Mouse (Mus musculus) adrenal gland, adult (tissue): Measurements from ENCODE around the gene Kcnh5.

ENCODE experiments used
- DNase-seq, 2 experiments: peaks; one replicate each; pipeline ENCODE4 v3.0.0; 2022 to 2023; ENCODE audit warnings: low spot score in 1 of 2; ENCODE audit not compliant: inconsistent age in 2 of 2

The Kcnh5 gene

GRCm38 (mm10) chr12:75176691-75177645, at the start of gene Kcnh5:
Gene Kcnh5 (minus strand): TSS chr12:75177332.
- DNase-seq: no peak

GRCm38 (mm10) chr12:75223966-75224365, 46.8 kb upstream of the Kcnh5 start:
- no peak for DNase-seq

- no peak for DNase-seq
Measured at GRCm38 (mm10) chr12:75189413-75189812, 12.3 kb upstream of the Kcnh5 start.

DNA sequence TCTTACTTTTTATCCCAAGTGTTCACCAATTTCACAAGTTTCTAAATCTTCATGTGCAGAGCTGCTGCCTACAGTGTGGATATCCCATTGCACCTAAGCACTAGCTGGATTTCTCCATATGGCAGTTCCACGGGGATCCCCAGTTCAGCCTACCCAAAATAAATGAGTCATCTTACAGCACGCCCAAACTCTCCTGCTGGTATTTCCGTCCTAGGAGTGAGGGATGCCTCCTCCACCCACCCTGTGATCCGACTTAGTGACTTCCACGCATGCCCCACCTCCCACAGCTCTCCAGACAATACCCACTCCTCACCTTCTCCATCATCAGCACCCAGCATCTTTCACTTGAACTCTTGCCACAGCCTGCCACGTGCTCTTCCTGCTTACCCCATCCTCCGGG, 5.5 kb upstream of the Kcnh5 start:
- no peak for DNase-seq

DNA sequence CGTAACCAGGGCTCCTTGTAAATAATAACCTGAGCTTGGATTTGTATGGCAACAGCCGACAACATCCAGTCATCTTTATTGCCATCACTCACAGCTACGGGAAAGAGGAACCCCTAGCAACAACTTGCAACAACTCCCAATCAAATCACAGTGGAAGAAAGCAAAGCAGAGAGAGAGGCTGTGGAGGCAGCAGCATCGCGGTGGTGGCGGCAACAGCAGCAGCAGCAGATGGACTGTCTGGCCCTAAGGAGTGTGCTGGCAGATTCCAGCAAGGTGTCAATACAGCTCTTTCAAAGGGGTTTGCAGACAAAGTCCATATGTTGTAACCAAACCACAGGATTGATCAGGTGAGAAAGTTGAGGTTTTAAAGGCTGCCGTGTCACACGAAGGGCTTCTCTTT, 2.4 kb upstream of the Kcnh5 start:
- no peak for DNase-seq

GRCm38 (mm10) chr12:75177646-75178030, 506 bp upstream of the Kcnh5 start:
- DNase-seq: no peak

DNA sequence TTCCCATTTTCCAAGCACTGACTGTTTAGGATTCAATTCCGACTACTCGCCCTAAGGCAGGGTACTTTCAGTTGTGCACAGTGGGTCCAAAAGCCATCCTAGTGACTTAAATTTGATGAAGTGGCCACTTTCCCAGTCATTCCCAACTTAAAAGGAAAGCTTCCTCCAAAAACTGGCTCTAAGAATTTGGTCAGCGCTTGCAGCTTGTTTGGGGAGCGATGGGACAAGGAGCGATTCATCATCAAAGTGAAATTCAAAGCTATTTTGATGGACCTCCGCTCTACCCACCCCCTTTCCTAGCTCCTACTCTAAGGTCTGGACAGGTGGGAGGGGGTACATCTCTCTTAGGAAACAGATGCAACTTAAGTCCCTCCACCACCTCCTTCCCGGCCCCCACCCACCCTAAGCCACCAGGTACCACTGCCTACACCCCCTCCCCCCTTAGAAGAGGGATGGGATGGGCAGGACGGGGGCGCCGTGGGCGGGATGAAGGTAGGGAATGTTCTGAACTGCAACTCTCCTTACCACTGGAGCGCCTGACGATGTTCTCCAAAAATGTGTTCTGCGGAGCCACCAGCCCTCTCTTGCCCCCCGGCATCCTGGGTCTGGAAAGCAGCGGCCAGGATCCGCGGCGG, 1.1 kb downstream of the Kcnh5 start:
- no peak for DNase-seq

GRCm38 (mm10) chr12:75170970-75171369, 6.2 kb downstream of the Kcnh5 start:
- no peak for DNase-seq

GRCm38 (mm10) chr12:75153076-75153568, 24.0 kb downstream of the Kcnh5 start:
- DNase-seq: no peak

DNA sequence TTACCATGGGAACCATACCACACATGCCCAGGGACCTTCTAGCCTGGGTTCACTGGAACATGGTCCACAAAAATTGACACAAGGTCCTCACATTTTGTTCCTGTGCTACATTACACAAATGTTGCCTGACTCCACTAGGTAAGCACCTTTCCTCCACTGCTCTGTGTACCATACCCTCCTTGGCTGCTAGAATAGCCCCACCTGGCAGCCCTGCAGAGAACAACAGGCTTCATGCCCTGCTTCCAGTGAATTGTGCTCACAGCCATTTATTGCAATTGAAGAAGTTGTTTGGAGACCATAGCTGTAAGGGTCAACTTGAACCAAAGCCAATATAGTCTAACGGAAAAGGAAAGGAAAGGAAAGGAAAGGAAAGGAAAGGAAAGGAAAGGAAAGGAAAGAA, 37.3 kb downstream of the Kcnh5 start:
- no peak for DNase-seq

DNA sequence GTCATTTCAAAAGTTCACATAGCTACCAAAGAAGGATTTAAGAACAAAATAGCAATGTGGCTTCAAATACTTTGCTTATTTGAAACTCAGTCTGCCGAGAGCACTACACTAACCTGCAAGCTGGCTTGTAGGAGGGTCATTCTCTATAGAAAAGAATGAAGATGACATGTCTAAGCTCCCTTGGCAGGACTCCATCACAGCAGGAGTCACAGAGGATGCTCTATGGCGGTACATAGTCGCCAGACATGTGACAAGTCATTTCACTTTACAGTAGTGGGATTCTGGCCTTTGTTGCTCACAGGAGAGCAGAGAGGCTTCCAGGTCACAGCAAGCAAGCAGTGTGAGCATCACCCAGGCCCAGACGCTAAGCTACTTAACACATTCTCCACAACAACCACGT, 85.2 kb downstream of the Kcnh5 start:
- DNase-seq: no peak

GRCm38 (mm10) chr12:75090957-75091356, 86.2 kb downstream of the Kcnh5 start:
- no peak for DNase-seq

DNA sequence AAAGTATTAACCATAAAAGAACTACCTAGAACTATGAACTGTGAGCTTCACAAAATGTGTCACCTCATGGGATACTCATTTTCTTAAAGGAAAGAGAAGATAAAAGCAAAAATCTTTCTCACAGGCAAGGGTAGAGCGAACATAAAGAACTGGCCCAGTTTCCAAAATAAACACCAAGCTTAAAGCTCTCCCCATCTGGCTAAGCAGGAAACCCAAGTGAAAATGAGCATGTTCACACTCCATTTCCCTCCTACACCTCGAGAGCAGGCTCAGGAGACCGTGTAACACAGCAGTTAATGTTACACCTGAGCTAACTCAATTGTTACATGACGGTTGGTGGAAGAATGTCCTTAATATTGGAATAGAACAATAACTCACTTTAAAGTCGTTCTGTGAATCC, 100.0 kb downstream of the Kcnh5 start:
- no peak for DNase-seq

DNA sequence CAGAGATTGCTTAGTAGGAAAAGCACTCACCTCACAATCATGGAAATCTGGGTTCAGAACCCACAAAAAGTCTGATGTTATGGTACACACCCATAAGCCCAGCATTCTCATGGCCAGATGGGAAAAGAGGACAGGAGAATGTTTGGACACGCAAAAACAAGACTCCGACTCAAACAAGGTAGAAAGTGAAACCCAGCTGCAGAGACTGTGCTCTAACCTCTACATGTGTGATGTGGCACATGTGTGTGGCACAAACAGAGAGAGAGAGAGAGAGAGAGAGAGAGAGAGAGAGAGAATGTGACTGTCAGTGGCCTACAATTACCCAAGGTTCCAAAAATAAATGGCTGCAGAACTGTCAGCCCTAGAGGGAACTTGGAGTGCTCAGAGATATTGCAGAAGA, 106.1 kb downstream of the Kcnh5 start:
- no peak for DNase-seq

DNA sequence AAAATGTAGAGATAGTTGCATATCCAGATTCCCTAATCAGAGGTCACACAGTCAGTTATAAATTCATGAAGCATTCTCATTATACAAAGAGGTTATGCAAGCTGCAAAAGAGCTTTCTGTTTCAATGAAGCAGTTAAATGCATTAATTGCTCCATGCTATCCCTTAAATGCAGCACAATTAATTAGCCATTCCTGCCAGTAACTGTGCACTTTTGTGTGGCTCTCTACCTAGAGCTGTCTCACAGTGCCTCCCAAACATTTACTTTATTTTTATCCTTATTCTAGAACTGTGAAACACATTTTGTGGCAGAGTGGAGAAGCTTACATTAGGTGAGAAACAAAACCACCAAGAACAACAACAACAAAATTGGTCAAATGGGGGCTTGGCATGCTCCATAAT, 114.6 kb downstream of the Kcnh5 start:
- DNase-seq: no peak

DNA sequence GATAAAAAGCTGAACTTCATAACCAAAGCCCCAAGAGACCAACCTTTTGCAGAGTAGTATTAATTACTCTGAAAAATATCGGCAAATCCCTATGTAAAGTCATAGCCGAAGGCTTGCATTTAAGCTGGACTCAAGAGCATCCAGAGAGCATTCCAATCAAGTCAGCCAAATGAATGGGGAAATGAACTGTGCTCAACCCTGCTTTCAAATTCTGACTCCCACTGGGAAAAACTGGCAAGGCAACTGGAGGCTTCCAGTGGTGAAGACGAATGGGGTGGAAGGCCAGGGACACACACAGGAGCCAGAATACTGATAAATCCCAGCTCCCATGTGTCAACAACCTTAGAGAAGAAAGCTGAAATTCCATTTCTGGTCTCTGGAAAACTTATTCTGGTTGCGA, 115.4 kb downstream of the Kcnh5 start:
- no peak for DNase-seq

GRCm38 (mm10) chr12:75053731-75054130, 123.4 kb downstream of the Kcnh5 start:
- no peak for DNase-seq

- DNase-seq: no peak
Measured at GRCm38 (mm10) chr12:75036694-75037093, 140.4 kb downstream of the Kcnh5 start.

GRCm38 (mm10) chr12:75031970-75032864, 144.9 kb downstream of the Kcnh5 start:
- no peak for DNase-seq

DNA sequence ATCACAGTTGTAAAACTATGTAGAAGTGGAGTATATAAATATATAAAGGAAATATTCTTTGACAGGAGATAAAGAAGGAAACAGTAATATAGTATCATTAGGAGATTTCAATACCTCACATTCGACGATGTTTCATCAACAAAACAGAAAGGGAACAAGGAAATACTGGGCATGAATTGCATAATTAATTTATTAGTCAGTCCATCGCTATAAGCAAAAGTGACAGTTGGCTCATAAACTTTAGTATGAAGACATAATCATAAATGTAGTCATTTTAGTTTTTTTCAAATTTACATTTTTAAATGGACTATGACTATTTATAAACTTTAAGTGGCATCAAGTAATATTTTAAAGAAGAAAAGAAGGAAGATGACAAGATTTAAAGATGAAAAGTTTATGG, 205.9 kb downstream of the Kcnh5 start:
- DNase-seq: no peak

GRCm38 (mm10) chr12:74969420-74969819, 207.7 kb downstream of the Kcnh5 start:
- no peak for DNase-seq
